Mouse (Mus musculus) gastrocnemius, postnatal 25 days (tissue): ENCODE data around the gene Wnt2. TPM values are rescaled to one million over a fixed set of nuclear protein-coding genes. Genes with fewer than 3 reads are reported as not detected.

ENCODE experiments used
- DNase-seq: peaks from one replicate; pipeline ENCODE4 v3.0.0; 2022
- long read RNA-seq, 2 experiments: library from polyadenylated mRNA; stranded (forward); transcript quantifications; one replicate each; pipeline ENCODE4 v2.0.0; 2021
- total RNA-seq, 2 experiments: library from RNA; stranded (reverse); gene quantifications; 1 replicate in 1 of 2; 2 replicates in 1 of 2; pipeline ENCODE4 v1.2.3; 2021

Gene Wnt2
- 1 to 10 TPM in 1 of 2 experiments, under 1 TPM in 1; 0.51 to 1.1 TPM for total RNA-seq
- long read RNA-seq, experiment 1, partial matches to known transcripts = 0 of 1 reads
- long read RNA-seq, experiment 1, other reads (novel, unspliced or antisense) = 0 of 1 reads
- long read RNA-seq, experiment 2, partial matches to known transcripts = 0 of 1 reads
- long read RNA-seq, experiment 2, other reads (novel, unspliced or antisense) = 0 of 1 reads

DNA sequence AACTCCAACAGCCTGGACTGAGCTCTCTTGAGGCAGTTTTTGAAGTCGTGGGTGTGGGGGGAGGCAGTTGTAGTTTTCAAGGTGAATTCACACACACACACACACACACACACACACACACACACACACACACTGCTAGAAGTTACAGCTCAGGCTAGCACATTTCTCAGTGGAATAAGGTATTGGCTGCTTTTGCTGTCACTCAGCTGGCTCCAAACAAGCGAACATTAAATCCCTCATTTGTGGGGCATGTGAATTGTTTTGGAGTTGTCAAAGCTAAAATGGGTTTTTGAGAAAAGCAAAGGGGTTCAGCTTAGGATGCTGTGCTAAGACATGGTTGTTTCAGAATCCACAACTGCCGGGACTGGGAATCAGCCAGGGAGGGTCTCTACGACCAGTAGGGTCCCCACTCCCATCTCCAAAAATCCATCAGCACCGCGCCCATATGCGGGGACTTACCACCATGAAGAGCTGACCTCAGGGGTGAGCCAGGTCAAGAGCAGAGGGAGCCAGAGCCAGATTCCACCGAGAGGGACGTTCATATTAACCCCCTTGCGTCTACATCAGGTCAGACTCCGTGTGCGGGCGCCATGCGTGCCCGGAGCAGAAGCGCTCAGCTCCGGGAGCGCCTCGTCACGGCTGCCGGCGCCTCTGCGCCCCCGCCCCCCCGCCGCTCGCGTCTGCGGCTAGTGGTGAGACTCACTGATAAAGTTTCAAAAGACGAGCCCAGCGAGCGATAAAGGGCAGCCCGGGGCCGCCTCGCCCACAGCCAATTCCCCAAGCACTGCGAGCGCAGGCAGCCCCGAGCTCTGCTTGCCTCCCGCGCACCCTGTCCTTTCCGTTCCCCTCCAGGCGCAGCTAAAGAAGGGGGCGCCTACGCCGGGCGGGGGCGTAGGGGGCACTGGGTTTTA, at the start of gene Wnt2:
Gene Wnt2 (minus strand): TSS at position 840 of the 911 bp plus-strand sequence.
- DNase-seq = no peak

DNA sequence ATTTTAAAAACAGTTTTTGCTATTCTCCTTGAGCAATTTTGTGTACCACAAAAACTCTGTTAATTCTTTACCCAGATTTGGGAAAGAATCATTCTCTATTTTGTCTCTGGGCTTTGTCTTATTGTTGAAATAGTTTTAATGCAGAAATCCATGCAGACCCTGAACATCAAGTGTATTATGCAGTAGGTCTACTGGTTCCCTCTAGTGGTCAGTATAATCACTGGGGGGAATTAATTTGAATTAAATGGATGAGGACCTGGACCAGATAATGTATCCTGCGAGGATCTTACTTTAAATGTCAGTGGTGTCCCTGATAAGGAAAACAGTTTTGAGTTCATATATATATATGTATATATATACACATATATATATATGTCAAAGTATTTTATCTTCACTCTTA, 48.2 kb upstream of the Wnt2 start:
- DNase-seq = no peak

DNA sequence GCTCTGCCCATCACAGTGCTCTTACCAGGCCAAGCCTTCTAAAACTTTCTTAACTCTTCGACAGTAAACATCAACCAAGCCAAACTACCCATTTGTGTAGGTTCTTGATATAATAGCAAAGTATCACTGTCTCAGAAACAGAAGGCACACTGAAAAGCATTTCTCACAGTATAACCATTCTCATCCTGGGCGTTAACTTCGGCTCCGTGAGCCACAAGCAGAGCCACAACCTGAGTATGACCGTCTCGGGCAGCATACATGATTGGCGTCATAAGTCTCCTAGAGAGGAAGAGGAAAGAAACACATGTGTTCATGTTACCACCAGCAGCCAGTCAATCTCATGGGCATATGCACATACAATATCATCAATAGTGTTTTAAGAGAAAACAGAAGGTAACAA, 46.6 kb upstream of the Wnt2 start:
- no peak for DNase-seq

GRCm38 (mm10) chr6:18076577-18076976, 46.2 kb upstream of the Wnt2 start:
- DNase-seq = no peak

- no peak for DNase-seq
Measured at GRCm38 (mm10) chr6:18057899-18058298, 27.5 kb upstream of the Wnt2 start.

GRCm38 (mm10) chr6:18051702-18052101, 21.3 kb upstream of the Wnt2 start:
- DNase-seq = no peak

- no peak for DNase-seq
Measured at GRCm38 (mm10) chr6:18044299-18044698, 13.9 kb upstream of the Wnt2 start.

DNA sequence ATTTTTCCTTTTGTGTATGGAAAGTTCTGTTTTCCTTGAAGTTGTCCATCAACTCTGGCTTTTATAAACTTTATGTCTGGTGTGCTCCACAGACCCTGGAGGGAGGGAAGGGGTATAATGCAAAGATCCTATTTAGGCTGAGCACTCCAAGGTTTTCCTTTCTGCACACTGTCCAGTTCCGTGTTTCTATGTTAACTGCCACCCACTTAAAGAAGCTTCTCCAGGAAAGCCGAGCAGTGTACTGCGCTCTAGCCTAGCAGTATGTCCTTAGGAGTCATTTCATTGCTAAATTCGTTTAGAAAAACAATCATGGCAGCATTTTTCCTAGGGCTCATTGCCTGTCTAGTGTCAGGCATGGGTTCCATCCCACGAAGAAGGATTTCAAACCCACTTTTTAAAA, 12.8 kb upstream of the Wnt2 start:
- DNase-seq = no peak

- DNase-seq = no peak
Measured at GRCm38 (mm10) chr6:18032271-18032670, 1.9 kb upstream of the Wnt2 start.

DNA sequence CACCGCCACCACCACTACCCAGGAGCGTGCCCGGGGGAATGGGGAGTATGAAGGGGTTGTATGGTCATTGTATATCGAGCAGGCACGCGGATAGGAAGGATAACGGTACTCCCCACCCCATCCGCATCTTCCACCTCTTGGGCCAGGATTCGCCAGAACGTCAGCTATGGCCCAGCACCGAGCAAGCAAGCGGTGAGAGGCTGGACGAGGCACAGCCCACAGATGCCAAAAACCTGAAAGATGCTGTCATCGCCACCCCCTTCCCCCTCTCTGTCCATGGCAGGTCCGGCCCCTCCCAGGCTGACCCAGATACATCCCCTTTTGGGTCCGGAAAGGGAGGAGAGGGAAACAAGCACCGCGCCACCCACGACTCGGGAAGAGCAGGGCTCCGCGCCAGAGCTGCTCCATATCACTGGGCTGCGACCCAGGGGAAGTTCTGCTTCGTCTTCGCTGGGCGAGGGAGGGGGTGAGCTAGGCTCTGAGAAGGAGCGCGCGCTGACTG, 1.2 kb upstream of the Wnt2 start:
- peak; percentile 46 for DNase-seq

- DNase-seq = no peak
Measured at GRCm38 (mm10) chr6:18030868-18031508, 603 bp upstream of the Wnt2 start.

GRCm38 (mm10) chr6:18024133-18024794, 6.1 kb downstream of the Wnt2 start:
- no peak for DNase-seq

DNA sequence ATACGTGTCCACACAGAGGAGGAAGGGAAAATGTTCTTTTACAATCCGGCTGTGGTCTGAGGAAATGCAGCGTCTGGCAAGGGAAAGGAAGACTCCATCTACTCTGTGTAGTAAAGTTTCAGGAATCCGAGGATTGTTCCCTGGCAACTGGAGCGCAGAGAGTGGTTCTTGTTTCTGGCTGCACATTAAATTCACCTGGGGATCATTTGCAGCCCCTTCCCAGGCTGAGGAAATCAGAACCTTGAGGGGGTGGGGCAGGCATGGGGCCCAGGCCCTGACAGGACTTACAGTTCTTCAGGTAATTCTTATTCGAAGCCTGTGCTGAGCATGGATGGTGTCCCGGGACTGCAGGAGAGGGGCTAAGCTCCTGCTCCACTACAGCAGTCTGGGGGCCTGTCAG, 17.0 kb downstream of the Wnt2 start:
- no peak for DNase-seq

DNA sequence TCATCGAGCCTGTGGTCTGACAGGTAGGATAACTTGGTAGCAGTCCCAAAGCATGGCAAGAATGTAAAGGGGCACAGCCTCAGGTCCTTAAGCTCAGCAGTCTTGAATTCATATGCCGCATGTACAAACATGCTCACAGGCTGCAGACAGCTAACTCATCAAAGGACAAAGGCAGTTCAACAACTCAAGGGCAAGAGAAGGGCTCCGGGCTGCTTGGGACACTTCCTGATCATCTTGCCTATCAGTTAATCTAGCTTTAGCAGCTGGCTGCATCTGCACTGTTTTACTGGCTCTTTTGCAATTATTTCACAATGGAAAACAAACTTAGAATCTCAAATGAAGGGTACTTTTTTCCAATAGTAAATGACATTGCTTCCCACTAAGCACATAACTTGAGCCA, 23.0 kb downstream of the Wnt2 start:
- DNase-seq = no peak

DNA sequence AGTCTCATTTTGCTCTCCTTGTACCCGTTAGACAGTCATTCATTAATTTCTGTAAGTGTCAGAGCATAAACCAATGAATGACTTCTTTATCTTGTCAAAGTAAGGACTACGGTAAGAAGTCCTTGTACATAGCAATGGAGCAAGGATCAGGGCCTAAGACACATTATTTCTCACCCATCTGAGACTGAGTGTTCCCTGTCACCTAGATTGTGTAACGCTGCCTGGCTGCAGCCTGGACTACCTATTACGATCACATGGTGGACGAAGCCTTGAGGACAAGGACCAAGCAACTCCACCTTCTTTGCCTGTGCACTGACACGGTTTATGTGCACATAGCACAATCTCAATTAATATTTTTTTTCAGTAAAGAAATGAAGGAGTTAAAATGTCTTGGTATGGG, 28.3 kb downstream of the Wnt2 start:
- no peak for DNase-seq

- DNase-seq = no peak
Measured at GRCm38 (mm10) chr6:17998497-17998896, 31.9 kb downstream of the Wnt2 start.

DNA sequence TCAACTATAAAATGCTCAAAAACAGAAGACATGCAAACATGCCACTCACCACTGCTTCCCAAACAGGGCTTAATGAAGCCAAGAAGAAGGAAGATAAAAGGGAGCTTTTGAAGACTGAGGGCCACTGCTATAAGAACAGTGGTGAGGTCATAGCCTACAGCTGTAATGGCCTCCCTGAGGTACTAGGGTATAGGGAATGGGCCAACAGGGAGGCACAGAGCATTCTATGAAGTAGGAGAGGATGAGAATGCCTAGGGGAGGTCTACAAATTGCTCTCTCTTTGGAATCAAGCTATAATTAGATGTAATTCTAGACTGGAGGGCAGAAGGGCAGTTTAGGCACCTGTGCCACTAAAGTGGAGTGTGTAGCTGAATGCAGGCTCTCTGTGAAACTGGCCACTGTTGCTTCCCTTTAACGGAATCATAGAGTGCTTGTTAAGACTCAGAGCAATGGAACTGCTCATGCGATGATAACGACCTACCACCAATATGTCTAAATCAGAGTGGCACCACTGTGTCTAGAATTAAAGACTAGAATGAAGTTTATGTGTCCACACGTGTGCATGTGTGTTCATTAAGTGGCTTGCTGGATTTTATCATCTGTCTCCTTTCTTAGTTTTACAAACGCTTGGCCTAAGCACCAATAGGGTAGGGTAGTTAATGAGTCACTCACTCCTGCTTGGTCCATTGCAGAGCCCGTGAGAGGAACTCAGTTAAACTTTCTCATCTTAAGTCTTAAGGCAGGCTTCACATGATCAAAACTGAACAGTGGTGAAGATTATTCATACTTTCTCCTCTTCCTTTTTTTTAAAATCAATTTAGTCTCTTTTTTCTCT, 35.2 kb downstream of the Wnt2 start:
- DNase-seq = no peak

DNA sequence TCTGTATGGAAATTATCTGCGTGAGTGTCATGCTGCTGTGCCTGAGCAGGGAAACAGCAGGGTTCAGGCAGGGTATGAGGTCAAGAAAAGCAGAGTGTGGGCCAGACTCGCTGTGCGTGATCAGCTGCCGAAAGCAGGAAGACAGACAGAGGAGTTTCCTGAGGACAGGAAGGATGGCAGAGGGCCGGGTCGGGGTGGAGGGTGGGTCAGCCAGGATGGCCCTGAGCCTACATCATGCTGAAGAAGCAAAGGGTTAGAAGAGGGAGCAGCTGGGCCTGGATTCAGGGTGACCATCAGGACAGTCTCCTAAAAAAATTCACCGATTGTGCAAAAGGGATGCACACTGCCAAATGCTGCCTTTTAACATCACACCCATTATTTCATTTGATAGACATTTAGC, 38.8 kb downstream of the Wnt2 start:
- peak; percentile 24 for DNase-seq

GRCm38 (mm10) chr6:17990173-17991028, 40.0 kb downstream of the Wnt2 start:
- DNase-seq = no peak

GRCm38 (mm10) chr6:17979361-17979760, 51.0 kb downstream of the Wnt2 start:
- no peak for DNase-seq

GRCm38 (mm10) chr6:17978881-17979280, 51.5 kb downstream of the Wnt2 start:
- DNase-seq = no peak
